Mouse (Mus musculus) E14TG2a.4 (cell line): ENCODE measurements around the gene Ambra1.

Experiments
- CTCF ChIP-seq: conservative IDR thresholded peaks from 2 replicates; pipeline ENCODE4 v1.5.1; 2014; ENCODE audit warnings: low read length
- NANOG ChIP-seq: IDR thresholded peaks from 2 replicates; pipeline ENCODE4 v1.6.1; 2014; ENCODE audit warnings: borderline replicate concordance, low read length, mixed read lengths
- POU5F1 ChIP-seq: IDR thresholded peaks from 2 replicates; pipeline ENCODE4 v1.6.1; 2014; ENCODE audit warnings: low read length, borderline replicate concordance

DNA sequence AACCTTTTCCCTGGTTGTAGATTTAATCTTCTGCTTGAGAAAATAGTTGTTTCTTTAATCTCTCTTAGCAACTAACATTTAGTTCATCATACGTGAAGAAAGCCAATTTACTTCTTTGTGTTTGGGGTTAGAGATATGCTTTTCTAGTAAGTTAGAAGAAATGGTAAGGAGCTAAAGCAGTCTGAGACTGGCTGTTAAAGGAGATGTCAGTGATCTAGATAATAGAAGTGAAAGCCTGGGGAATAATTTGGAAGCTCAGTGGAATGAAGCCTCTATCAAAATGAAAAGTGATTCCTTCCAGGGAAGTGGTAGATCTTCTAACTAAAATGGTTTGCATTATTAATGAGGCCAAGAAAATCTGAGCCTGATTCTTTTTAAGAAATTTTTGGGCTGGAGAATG is 141.3 kb downstream of the Ambra1 start:
- no peak for TF ChIP-seq CTCF
- TF ChIP-seq POU5F1 = no peak
- TF ChIP-seq NANOG = no peak
